In genomic region chr8:79447260-79447853, GRCm38 (mm10) we compare ENCODE assay signal across 32 mouse cellular contexts. TPM values are rescaled to one million over a fixed set of nuclear protein-coding genes. Genes with fewer than 3 reads are reported as not detected.
DNase-seq lines count a peak whose midpoint lies in the region; ATAC-seq and TF ChIP-seq lines count a peak whose summit lies in the region.
"Had no signal": no experiment of that assay in that cellular context is flagged by ENCODE, and none has a peak within 500 bp of the region (broad histone marks: within the 10 kb centered on the region; RNA-seq: fewer than 3 reads in every experiment).

No protein-coding gene starts in this region.

- no peak for TF ChIP-seq CTCF in lung, postnatal 0 days (IDR thresholded peaks at IDR 0.05)
- no peak for TF ChIP-seq CTCF in bone marrow macrophage, adult 2 months (IDR thresholded peaks at IDR 0.05; ENCODE audit: low read depth, low read length)

- H3K36me3 ChIP-seq in lung, postnatal 0 days (ENCODE audit: insufficient read depth, low read length) = no peaks in the 10 kb centered on the region
- H3K36me3 ChIP-seq in hindbrain, embryonic 12.5 days = no peaks in the 10 kb centered on the region
- H3K36me3 ChIP-seq: forebrain, embryonic 12.5 days; intestine, embryonic 15.5 days; limb, embryonic 12.5 days; liver, embryonic 12.5 days; neural tube, embryonic 12.5 days had no signal

- H3K4me1 ChIP-seq in lung, postnatal 0 days (ENCODE audit: insufficient read depth, low read depth, low read length) = no peaks in the 10 kb centered on the region
- peaks cover 27% of the 10 kb centered on the region for H3K4me1 ChIP-seq in bone marrow macrophage, adult 2 months (ENCODE audit: control insufficient read depth, insufficient read depth, low read length)
- H3K4me1 ChIP-seq in hindbrain, embryonic 12.5 days = no peaks in the 10 kb centered on the region
- H3K4me1 ChIP-seq: forebrain, embryonic 12.5 days; intestine, embryonic 15.5 days; limb, embryonic 12.5 days; liver, embryonic 12.5 days; neural tube, embryonic 12.5 days had no signal

- H3K27me3 ChIP-seq in lung, postnatal 0 days (replicated peaks; ENCODE audit: insufficient read depth, low read length) = no peaks in the 10 kb centered on the region
- H3K27me3 ChIP-seq in hindbrain, embryonic 12.5 days = no peaks in the 10 kb centered on the region
- H3K27me3 ChIP-seq: CH12.LX; forebrain, embryonic 12.5 days; intestine, embryonic 15.5 days; limb, embryonic 12.5 days; liver, embryonic 12.5 days; neural tube, embryonic 12.5 days had no signal

- H3K4me2 ChIP-seq in lung, postnatal 0 days (replicated peaks; ENCODE audit: low read depth, low read length) = no peak overlapping the region
- H3K4me2 ChIP-seq in hindbrain, embryonic 12.5 days (replicated peaks) = no peak overlapping the region
- H3K4me2 ChIP-seq: forebrain, embryonic 12.5 days; intestine, embryonic 15.5 days; limb, embryonic 12.5 days; liver, embryonic 12.5 days; midbrain, embryonic 11.5 days; neural tube, embryonic 12.5 days had no signal

- TF ChIP-seq POLR2A in bone marrow macrophage, adult 2 months (IDR thresholded peaks at IDR 0.05; ENCODE audit: borderline replicate concordance, low read depth, low read length) = no peak

- peak; percentile 45 for DNase-seq in lung, postnatal 0 days (ENCODE audit: low spot score)
- no peak for DNase-seq in lung, postnatal 14 days
- peak; percentile 61 for DNase-seq in NIH3T3 (ENCODE audit: low read depth)
- no peak for DNase-seq in testis, postnatal 14 days (ENCODE audit: low spot score)
- no peak for DNase-seq in left cerebral cortex, adult 8-10 months (ENCODE audit: low spot score in 2 of 2)
- DNase-seq: adrenal gland, postnatal 10 days; cerebellum, adult 11-12 months; cerebellum, adult 9-11 months; gastrocnemius, postnatal 36 days; heart, postnatal 14 days; kidney, adult 2 months; kidney, postnatal 4 days; layer of hippocampus, postnatal 36 days; liver, postnatal 0 days; lung, postnatal 10 days; right cerebral cortex, adult 18-20 months; spleen, adult 18-20 months had no signal

- 57% methylated on average over 10 of the region's 10 CpGs for WGBS in lung, postnatal 0 days
- WGBS in hindbrain, embryonic 12.5 days = 87% methylated on average over 10 of the region's 10 CpGs

- no peaks in the 10 kb centered on the region for H3K9me3 ChIP-seq in lung, postnatal 0 days (ENCODE audit: low read length)
- H3K9me3 ChIP-seq in hindbrain, embryonic 12.5 days (replicated peaks) = no peaks in the 10 kb centered on the region
- H3K9me3 ChIP-seq: forebrain, embryonic 12.5 days; intestine, embryonic 15.5 days; limb, embryonic 12.5 days; liver, embryonic 12.5 days; neural tube, embryonic 12.5 days had no signal

- no peak overlapping the region for H3K27ac ChIP-seq in lung, postnatal 0 days (ENCODE audit: low read length)
- H3K27ac ChIP-seq in bone marrow macrophage, adult 2 months (ENCODE audit: insufficient read depth, low read depth, low read length) = peak overlapping the region; percentile 83
- H3K27ac ChIP-seq in hindbrain, embryonic 12.5 days = no peak overlapping the region
- H3K27ac ChIP-seq: forebrain, embryonic 12.5 days; hindbrain, postnatal 0 days; intestine, embryonic 15.5 days; kidney, postnatal 0 days; limb, embryonic 12.5 days; liver, embryonic 12.5 days; neural tube, embryonic 12.5 days had no signal

- no peak for TF ChIP-seq EP300 in lung, postnatal 0 days (IDR thresholded peaks at IDR 0.05)

- H3K9ac ChIP-seq in lung, postnatal 0 days (replicated peaks; ENCODE audit: low read depth) = no peak overlapping the region
- H3K9ac ChIP-seq in hindbrain, embryonic 12.5 days = no peak overlapping the region
- H3K9ac ChIP-seq: forebrain, embryonic 12.5 days; intestine, embryonic 15.5 days; limb, embryonic 12.5 days; liver, embryonic 12.5 days; liver, postnatal 0 days; neural tube, embryonic 12.5 days had no signal

- no peak overlapping the region for H3K4me3 ChIP-seq in lung, postnatal 0 days (ENCODE audit: low read depth, low read length)
- peak overlapping the region; percentile 7; the same call in 1 of the 2 replicates for H3K4me3 ChIP-seq in bone marrow macrophage, adult 2 months (ENCODE audit: insufficient read depth, low read length)
- H3K4me3 ChIP-seq in hindbrain, embryonic 12.5 days = no peak overlapping the region
- H3K4me3 ChIP-seq: erythroblast, embryonic 14.5 days; forebrain, embryonic 12.5 days; intestine, embryonic 15.5 days; limb, embryonic 12.5 days; liver, embryonic 12.5 days; myocyte; neural tube, embryonic 12.5 days had no signal

- 0 out of 2 replicates have a peak, but pooled peaks have one; percentile 52 for ATAC-seq in lung, postnatal 0 days
- ATAC-seq in megakaryocyte, adult 5-6 weeks (ENCODE audit: poor library complexity, severe bottlenecking) = peak; percentile 82
- no peak for ATAC-seq in hindbrain, embryonic 12.5 days (ENCODE audit: low FRiP score)
- ATAC-seq: hindbrain, postnatal 0 days; intestine, embryonic 15.5 days; liver, embryonic 12.5 days; liver, postnatal 0 days; midbrain, embryonic 16.5 days had no signal

RNA-seq across cellular contexts. Expression of gene Smad1, which starts 48.0 kb away (rescaled TPM):
- polyA plus RNA-seq in lung, postnatal 0 days (2015; fragmentation: Nextera tagmentation; extraction: Ambion mirVana) = 23.0 and 25.1 TPM in 2 replicates
- 25.5 and 26.0 TPM in 2 replicates for polyA plus RNA-seq in bone marrow macrophage, adult 2 months (2012; ENCODE audit: insufficient read depth, insufficient read length, missing spikeins)
- 14.3 and 17.1 TPM in 2 replicates for total RNA-seq in megakaryocyte, adult 5-6 weeks (2015)
- total RNA-seq in megakaryocyte, adult 5-6 weeks (2017) = 14.1 and 21.6 TPM in 2 replicates
- polyA plus RNA-seq in hindbrain, embryonic 12.5 days (2016; fragmentation: Nextera tagmentation; extraction: Ambion mirVana) = 76.9 and 82.3 TPM in 2 replicates
- 10 to 100 TPM; 31.1 to 36.5 (median 32.2) TPM for total RNA-seq in left cerebral cortex, adult 8-10 months (2022)
- total RNA-seq: CH12.LX had no signal

Comparison
In these comparisons a context has a peak if more than half of its experiments do, and no peak if none do; other contexts are left out.
1. DNase-seq: peak in lung, postnatal 0 days (single experiment) and NIH3T3 (single experiment); none in lung, postnatal 14 days (single experiment), testis, postnatal 14 days (single experiment) and left cerebral cortex, adult 8-10 months (0 of 2).